Mouse (Mus musculus): ENCODE results near the gene Gm5426.

DNA sequence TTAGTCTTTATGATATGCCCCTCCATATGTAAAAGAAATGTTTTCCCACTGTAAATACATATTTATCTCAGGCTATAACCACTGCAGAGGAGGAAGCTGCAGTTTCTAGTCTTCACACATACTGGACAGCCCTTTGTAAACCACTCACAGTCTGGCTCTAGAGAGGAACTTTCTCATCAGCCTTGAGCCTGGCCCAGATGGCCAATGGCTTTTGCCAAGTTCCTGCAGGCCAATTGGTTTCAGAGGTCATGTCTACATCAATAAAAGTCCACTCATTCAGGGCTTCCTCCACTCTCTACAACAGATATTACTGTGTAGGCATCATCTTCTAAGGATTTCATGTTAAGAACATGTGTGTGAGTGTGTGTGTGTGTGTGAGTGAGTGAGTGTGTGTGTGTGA, 35.1 kb downstream of the Gm5426 start:
- TF ChIP-seq CTCF (IDR thresholded peaks at IDR 0.05; ENCODE audit: insufficient read depth, low read depth, low read length) = no peak
- TF ChIP-seq POLR2A (IDR thresholded peaks at IDR 0.05; ENCODE audit: insufficient read depth, low read depth, low read length) = no peak
